Mouse (Mus musculus) cerebellum, postnatal 4 days (tissue): Measurements from ENCODE around the gene Hectd2.
A peak's percentile ranks its signal among the peaks of the same experiment; 100 is the strongest.

ENCODE experiments used
- DNase-seq, 2 experiments: peaks; one replicate each; pipeline ENCODE4 v3.0.0; 2022; ENCODE audit warnings: low spot score in 2 of 2, mixed read lengths in 1 of 2

Gene Hectd2

GRCm38 (mm10) chr19:36554046-36554784, at the start of gene Hectd2:
TSS of gene Hectd2 (plus strand) at chr19:36554639.
- DNase-seq: peak; percentile 61 to 70

- no peak for DNase-seq
Measured at GRCm38 (mm10) chr19:36504716-36505115, 49.7 kb upstream of the Hectd2 start.

- no peak for DNase-seq
Measured at GRCm38 (mm10) chr19:36511305-36511704, 43.1 kb upstream of the Hectd2 start.

GRCm38 (mm10) chr19:36518461-36518860, 36.0 kb upstream of the Hectd2 start:
- no peak for DNase-seq

- no peak for DNase-seq
Measured at GRCm38 (mm10) chr19:36521568-36521967, 32.9 kb upstream of the Hectd2 start.

- DNase-seq: no peak
Measured at GRCm38 (mm10) chr19:36522558-36523195, 31.8 kb upstream of the Hectd2 start.

GRCm38 (mm10) chr19:36525071-36525470, 29.4 kb upstream of the Hectd2 start:
- DNase-seq: no peak

GRCm38 (mm10) chr19:36533082-36533481, 21.4 kb upstream of the Hectd2 start:
- DNase-seq: peak in 1 of 2 experiments; percentile 45

- peak in 1 of 2 experiments; percentile 47 for DNase-seq
Measured at GRCm38 (mm10) chr19:36534011-36534765, 20.3 kb upstream of the Hectd2 start.

- peak; percentile 40 to 83 for DNase-seq
Measured at GRCm38 (mm10) chr19:36534766-36535140, 19.7 kb upstream of the Hectd2 start.

GRCm38 (mm10) chr19:36535186-36535585, 19.3 kb upstream of the Hectd2 start:
- no peak for DNase-seq

- DNase-seq: no peak
Measured at GRCm38 (mm10) chr19:36535878-36536277, 18.6 kb upstream of the Hectd2 start.

- DNase-seq: no peak
Measured at GRCm38 (mm10) chr19:36536929-36537328, 17.5 kb upstream of the Hectd2 start.

- peak in 1 of 2 experiments; percentile 56 for DNase-seq
Measured at GRCm38 (mm10) chr19:36538528-36538927, 15.9 kb upstream of the Hectd2 start.

GRCm38 (mm10) chr19:36539311-36539710, 15.1 kb upstream of the Hectd2 start:
- DNase-seq: no peak

- no peak for DNase-seq
Measured at GRCm38 (mm10) chr19:36540012-36540606, 14.3 kb upstream of the Hectd2 start.

- no peak for DNase-seq
Measured at GRCm38 (mm10) chr19:36540776-36541175, 13.7 kb upstream of the Hectd2 start.

GRCm38 (mm10) chr19:36553561-36554045, 836 bp upstream of the Hectd2 start:
- DNase-seq: no peak

- DNase-seq: peak in 1 of 2 experiments; percentile 59
Measured at GRCm38 (mm10) chr19:36554785-36555595, 551 bp downstream of the Hectd2 start.

- DNase-seq: no peak
Measured at GRCm38 (mm10) chr19:36559331-36559730, 4.9 kb downstream of the Hectd2 start.

GRCm38 (mm10) chr19:36560160-36560559, 5.7 kb downstream of the Hectd2 start:
- no peak for DNase-seq
